Mouse (Mus musculus): Measurements from ENCODE around the gene 4930550C14Rik. TPM values are rescaled to one million over a fixed set of nuclear protein-coding genes. Genes with fewer than 3 reads are reported as not detected.

Gene 4930550C14Rik
- under 1 TPM in 1 of 2 experiments, not detected in 1; 0.38 TPM for total RNA-seq (2021)

DNA sequence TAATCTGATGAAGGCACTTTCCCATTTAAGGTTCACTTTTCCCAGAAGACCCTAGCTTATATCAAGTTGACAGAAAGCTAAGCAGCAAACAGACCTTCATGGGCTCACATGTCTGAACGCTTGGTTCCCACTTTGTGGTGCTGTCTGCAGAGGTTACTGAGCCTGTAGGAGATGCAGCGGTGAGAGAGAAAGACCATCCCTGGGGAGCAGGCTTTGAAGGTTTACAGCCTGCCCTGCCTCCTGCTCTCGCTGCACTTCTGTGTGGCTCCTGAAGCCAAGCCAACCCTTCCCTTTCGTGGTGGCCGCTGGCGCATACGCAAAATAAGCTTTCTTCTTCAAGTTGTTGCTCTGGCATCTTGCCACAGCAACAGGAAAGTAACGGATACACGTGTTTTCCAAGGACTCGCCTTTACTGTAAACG, at the start of gene 4930550C14Rik:
TSS of gene 4930550C14Rik (plus strand) at position 35 of the 421 bp plus-strand sequence.
- peak in 1 of 2 experiments; percentile 11 for DNase-seq

DNA sequence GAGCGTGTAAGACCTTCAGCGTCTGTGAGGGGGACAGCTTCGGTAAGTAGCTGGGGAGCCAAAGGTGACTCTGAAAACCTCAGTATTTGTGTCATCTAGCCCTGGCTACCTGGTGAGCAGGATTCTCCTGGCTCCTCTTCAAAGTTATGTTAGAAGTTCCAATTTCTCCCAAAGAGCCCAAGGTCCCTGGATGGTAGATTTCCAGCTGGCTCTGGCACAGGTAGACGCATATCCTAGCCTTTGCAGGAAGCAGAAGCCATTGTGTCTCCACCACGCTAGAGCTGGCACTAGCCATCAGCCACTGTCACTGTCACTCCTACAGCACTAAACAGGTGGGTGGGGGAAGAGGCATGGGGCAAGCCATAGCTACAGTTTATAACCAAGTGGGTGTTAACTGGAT, 49.0 kb upstream of the 4930550C14Rik start:
- no peak for DNase-seq

DNA sequence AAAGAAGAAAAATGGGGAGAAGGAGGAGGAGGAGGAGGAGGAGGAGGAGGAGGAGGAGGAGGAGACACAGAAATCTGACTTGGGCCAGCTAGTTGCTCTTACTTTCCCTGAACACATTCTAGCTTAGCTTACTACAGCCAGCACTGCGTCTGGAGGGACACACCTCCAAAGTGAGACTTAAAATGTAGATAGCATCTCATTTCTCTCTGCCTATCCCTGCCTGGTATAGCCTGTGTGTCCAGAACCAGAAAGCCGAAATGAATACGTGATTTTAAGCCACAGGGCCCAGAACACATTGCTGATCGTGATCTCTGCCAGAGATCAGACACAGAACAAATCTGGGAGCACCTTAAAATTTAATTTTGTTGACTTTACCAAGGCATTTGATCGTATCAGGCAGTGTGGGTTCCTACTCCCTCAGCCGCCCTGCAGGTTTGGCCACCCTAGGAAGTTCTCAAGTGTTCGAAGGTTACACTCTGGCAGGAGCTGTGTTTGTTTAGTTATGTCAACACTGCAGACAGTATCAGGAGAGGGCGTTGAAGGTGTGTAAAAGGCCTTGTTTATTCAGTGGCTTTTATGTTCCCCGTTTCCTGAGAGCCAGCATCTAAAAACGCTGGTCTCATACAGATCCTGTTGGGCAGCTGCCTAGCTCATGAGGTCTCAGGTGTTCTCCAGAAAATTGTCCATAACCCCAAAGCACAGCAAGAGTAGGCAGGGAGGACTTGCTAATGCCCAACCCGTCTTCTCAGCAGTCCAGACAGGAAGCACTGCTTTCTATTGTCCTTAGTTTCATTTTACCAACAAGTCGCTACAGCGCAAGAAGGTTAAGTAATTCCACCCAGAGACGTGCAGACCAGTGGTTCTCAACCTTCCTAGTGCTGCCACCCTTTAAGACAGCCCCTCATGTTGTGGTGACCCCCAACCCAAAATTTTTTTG, 45.6 kb upstream of the 4930550C14Rik start:
- DNase-seq = no peak

DNA sequence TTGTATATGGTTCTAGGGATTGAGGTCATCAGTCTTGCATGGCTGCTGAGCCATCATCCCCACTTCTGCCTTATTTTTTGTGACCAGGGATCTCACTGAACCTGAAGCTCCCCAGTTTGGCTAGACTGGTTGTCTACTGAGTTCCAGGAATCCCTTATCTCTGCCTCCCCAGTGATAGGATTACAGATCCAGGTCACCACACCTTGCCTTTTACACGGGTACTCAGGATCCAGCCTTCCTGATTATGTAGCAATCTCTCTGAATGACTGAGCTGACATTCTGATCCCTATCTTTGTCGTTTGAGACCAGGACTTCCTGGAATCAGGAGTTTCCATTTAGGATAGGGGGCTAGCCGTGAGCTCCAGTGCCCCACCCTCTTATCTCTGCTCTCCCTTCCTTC, 30.8 kb upstream of the 4930550C14Rik start:
- no peak for DNase-seq

DNA sequence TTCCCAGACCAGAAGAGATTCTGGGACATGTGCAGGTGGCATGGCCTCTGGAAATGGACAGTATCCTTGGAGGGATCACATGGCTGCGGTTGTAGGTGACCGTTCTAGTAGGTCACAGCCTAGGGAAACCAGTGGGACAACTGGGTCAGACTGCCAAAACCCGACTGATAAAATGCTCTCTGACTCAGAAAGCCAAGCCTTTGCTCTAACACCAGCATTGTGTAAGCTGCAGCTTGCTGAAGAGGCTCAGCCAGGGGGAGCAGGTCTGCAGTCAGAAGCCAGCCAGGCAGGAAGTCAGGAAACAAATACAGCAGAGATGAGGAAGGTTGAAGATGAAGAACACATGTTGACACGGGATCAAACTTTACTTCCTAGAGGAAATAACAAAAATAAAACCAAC, 26.2 kb upstream of the 4930550C14Rik start:
- DNase-seq = no peak

DNA sequence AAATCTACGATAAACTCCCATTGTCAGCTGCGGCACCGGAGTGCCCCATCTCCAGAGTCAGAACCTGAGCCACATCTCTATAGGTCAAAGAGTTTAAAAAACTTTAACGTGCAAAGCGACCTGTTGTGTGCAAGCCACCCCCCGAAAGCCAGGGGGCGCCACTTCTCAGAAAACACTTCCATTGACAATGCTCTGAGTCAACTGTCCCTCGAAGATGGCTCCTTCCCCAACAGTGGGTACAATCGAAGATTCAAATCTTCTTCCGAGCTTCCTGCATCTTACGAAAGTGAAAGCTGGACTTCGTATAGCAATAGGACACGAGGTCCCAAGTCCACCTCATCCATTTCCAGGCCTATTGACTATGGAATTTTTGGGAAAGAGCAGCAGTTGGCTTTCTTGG, 25.3 kb upstream of the 4930550C14Rik start:
- no peak for DNase-seq

DNA sequence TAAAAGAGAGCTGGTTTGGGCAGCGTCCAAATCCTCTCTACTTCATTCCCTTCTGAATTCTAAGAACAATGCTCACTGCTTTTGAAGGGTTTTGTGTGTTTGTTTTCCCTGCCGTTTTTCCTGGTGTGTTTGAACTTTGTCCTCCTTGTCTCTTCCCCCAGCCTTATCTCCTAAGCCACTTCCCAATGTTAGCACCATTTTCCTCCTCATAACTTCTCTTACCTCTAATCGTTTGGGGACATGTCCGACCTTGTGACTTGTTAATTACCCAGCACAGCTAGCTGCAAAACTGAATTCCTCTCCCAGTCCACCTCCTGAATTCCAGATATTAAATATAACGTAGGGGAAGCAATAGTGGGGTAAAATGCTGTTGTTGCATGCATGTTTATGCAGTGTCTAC, 24.5 kb upstream of the 4930550C14Rik start:
- DNase-seq = no peak

DNA sequence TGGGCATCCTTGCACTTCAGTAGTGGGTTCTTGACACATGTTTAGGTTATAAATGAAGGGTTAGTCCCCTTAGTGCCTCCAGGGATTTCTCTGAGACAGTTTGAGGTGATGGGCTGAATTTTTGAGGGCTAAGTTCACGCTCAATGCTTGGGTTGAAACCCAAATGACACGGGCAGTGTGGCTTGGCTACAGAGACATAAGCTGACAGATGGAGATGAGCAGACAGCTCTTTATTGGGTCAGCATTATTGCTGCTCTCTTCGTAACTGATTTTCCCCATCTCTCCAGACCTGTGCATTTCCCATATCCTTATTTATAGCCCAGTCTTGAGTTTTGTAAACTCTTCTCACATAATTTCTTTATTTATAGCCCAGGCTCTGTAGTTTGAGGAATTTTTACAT, 24.0 kb upstream of the 4930550C14Rik start:
- DNase-seq = no peak

DNA sequence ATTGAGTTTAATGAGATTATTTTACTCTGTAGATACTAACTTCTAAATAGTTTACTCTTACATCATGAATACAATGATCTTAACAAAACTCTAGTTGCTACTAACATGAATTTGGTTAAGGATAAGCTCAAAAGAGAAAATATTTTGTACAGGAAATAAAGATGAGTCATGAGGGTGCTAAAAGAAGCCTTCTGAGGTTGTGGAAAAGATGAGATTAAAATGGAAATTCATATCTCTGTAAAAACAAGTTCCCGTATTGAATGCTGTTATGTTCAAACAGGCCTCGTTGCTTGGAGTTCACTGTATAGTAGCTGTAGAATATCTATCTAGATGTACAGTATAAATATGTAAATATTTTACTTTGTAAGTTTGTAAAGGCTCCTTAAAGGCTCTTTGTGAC, 21.5 kb upstream of the 4930550C14Rik start:
- DNase-seq = no peak

DNA sequence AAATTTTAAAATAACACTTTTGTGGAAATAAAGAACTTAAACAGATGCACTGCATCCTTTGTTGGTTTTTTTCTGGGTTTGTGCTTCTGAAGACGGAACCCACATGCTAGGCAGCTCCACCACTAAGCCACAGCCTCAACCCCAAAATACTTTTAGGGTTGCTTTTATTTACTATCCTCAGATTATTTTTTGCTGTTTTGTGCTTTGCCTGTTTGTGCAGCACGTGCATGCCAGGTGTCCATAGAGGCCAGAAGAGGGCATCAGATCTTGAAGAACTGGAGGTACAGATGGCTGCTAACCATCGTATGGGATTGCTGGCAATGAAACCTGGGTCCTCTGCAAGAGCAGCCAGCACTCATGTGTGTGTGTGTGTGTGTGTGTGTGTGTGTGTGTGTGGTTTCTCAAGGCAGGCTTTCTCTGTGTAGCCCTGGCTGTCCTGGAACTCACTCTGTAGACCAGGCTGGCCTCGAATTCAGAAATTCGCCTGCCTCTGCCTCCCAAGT, 21.0 kb upstream of the 4930550C14Rik start:
- DNase-seq = no peak

DNA sequence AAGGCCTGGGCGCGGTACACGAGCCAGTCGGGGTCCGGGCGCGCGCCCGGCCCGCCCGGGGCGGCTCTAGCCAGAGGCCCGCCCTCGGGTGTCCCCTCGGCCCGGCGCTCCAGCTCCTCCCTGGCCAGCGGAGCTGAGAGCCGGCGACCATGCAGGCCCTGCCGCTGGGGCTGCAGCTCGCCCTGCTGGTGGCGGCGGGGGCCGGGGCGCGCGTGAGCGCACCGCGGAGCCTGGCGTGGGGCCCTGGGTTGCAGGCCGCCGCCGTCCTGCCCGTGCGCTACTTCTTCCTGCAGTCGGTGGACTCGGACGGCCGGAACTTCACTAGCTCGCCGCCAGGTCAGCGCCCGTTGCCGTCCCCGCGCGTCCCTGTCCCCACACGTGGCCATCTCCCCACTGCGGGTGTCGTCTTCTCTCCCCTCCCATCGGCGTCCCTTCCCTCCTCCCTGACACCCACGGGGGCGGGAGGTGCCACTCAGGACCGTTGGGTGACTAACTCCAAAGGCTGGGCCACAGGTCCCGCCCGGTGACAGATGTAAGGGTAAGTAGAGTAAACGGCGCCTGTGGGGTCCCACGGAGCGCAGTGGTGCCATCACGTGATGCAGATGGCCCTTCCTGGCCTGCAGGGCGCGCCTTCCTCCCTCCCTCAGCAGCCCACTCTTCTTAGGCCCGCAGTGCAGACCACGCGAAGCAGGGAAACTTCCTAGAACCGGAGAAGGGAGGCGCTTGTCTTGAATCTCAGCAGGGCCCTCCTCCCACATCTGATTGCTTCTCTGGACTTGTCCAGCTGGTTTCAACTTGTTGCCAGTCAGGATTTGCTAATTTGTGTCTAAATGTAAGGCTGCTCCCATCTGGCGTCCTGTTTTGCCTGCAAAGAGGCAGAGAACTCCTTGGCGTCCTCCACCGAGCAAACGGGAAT, 17.9 kb upstream of the 4930550C14Rik start, which contains the start of gene Kdelc2:
TSS of gene Kdelc2 (plus strand) at position 75 of the 916 bp plus-strand sequence.
- peak; percentile 66 to 68 for DNase-seq

DNA sequence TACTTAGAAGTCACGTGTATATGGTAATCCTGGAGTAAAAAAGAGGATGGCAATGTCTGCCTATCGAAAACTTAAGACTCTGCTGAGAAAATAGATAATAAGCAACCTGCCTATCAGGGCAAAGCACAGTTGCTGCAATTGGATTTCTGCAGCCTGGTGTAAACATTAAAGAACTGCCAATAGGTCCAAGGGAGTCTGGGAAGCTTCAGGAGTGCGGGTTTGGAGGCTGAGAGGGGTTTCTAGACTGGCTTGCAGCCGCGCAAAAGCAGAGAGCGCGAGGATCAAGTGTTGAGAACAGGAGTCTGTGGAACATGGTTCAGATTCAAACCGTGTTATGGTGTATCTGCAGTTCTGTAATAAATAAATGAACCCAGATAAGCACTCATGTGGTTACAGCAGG, 17.3 kb upstream of the 4930550C14Rik start:
- DNase-seq = no peak

DNA sequence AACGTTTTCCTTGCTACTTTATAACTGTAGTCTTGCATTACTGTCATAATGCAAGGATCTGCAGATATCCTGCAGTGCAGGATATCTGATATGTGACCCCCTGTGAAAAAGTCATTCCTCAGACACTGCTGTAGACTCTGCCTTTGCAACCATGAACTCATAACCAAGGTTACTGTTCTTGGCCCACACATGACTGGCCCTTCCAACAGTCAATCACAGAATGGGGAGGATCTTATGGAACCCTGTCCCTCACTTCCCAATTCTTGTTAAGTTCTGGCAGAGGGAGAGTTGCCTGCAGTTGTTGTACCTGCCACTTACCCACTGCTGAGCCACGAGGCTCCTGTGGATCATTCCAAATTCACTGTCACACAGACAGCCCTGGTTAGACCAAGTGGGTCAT, 14.7 kb upstream of the 4930550C14Rik start:
- no peak for DNase-seq

DNA sequence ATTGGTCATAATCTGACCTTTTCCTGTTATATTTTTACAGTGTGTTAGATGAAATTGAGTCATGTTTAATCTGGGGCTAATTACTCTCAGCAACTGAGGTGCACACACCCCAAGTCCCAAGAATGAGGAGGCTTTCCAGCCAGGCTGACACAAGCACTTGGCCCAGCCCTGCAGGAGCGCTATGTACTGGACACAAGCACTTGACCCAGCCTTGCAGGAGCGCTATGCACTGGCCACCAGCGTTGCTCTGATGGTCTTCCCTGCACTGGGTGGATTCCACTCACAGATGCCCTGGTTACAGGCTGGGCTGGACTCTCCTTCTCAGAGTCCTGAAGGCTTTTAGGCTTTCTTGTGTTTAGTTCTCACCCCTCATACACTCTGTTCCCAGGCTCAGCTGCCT, 13.0 kb upstream of the 4930550C14Rik start:
- no peak for DNase-seq

DNA sequence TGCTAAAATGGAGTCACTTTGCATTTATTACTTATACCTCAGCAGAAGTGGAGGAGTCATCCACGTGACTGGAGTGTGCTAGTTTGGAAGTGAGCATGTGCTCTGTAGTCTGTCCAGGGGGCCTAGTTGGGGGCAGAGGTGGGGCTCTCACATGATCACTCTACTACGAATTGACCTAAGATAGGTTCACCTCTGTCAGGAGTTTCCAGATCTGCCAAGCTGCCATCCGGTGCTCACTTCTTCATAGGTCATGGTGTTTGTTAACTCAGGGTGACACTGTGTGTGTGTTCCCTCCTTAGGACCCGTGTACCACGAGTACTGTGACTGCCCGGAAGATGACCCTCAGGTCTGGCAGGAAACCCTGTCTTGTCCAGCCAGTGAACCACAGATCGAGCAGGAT, 12.0 kb upstream of the 4930550C14Rik start:
- DNase-seq = no peak

DNA sequence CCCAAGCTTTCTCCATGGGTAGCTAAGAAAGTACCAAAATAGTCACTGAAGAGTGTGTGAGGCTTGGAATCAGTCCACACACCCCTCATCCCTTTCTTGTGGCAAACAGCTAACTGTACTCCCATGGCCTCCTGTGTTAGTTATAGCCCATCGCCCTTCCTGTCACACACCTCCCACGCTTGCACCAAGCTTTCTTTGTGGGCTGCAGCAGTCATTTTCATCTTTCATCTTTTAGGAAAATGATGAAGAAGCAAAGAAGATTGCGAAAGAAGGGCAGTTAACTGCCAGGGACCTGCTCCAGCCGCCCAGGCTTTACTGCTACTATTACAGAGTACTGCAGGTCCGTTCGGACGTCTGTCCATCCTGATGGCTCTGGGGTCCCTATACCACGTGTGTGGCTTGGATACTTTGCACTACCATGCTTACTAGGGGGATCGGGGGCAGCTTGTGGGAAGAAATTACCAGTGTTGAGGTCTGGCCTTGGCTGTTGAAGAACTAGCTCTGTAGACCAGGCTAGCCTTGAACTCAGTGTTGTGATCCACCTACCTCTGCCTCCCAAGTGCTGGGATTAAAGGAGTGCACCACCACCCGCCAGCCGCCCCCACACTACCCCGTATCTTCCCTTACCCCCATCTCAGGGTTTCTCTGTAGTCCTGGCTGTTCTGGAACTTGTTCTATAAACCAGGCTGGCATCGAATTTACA, 4.3 kb upstream of the 4930550C14Rik start:
- DNase-seq = no peak

DNA sequence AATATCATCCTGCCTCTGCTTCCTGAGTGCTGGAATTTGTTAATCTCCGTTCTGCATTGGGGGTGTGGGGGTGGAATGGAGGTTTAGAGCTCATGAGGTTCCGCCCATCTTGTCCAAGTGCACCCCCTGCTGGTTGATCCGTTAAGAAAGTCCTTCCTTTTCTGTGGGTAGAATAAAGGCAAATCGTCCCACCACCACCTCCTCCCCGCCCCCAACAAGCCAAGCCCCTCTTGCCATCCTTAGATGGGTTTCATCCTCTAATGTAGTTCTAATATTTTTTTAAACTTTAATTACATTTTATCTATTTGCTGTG, 3.8 kb upstream of the 4930550C14Rik start:
- no peak for DNase-seq

DNA sequence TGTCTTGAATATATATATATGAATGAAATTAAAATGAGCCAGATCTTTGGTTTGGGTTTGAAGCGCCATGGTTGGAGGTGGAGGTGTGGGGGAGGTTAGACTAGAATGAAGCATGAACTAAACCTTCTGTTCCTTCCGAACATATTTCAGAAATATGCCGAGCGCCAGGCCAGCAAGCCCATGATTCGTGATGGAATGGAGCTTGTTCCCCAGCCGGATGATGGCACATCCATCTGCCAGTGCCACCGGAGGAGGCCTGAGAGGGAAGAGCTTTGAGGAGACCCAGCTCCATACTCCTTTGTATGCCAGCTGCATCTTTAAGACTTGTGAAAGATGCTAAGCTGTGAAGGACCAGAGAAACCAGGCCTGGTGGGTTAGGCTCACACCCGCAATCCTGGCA, 2.6 kb upstream of the 4930550C14Rik start:
- peak in 1 of 2 experiments; percentile 12 for DNase-seq

DNA sequence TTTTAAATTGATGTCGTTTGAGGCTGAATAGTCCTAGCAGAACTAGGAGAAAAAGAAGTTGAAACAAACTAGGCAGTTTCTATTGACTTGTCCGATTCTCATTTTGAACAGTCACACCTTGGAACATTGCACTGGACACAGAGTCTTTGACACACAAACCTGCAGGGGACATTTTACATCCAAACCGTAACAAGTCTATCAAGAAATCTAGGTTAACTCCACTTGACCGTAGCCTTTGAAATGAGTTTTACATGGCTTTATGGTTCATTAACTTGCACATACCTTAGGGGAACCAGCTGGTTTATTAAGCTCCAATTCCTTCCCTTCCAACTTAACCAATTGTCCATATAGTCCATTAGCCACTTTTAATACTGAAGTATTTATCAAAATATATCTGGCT, 1.4 kb upstream of the 4930550C14Rik start:
- DNase-seq = no peak

DNA sequence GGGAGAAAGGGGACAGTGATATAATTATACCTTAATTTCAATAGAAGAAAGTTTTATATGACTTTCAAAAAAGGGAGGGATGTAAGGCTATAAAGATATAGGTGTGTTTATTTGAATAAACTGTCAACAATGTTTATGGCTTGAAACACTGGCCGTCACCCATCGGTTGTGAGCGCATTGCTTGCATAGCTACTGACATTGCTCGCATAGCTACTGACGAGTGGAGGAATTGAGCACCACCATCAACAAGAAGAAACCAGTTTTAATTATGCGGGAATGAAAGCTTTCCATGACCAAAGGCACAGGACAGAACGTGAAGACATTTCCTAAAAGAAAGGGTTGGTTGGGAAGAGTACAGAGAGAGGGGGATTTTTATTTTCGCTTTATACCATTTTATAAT, 979 bp upstream of the 4930550C14Rik start:
- DNase-seq = no peak

DNA sequence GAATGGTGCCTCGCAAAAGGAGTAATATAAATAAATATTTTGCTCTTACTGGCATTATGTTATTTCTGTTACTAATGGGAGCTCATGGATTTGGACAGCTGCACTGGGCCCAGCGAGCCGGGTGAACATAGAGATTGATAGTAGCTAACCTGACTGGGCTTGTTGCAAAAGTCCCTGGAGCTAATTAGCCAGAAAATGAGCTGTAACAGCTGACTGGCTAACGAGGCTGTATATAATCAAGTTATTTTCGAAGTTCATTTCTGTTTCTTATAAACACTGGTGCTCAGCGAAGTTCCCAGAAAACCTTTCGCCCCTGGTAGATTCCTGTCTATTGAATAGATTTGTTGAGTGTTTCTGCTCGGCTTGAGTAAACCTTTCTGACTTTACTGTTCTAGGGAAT, 866 bp downstream of the 4930550C14Rik start:
- no peak for DNase-seq

DNA sequence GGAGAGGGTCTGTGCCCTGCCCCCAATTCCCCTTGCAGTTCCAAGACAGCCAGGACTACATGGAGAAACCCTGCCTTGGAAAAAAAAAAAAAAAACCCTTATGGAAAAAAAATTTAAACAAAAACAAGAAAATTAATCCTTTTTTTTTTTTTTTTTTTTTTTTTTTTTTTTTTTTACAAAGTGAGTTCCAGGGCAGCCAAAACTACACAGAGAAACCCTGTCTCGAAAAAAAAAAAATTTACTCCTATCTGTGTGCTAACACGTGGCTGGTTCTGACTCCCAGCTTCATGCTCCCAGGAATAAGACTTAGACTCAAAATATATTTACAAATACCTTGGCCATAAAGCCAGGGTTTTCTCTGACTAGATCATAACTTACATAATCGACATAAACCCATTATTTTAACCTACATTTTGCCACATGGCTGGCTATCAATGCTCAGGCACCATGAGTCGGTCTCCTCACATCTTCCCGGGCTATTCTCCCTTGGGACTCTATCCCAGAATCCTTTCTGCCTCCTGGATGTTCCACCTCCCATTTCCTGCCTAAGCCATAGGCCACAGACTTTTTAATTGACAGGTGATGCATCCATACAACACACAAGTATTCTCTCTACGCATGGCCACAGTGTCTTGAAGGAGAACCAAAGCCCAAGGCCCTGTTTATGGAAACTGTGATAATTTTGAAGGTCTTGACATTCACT, 2.1 kb downstream of the 4930550C14Rik start:
- DNase-seq = no peak

Data from layer of hippocampus, postnatal 36 days (tissue).